11 mouse cellular contexts compared by ENCODE assay signal in genomic region chr5:132509464-132509885, GRCm38 (mm10). TPM values are rescaled to one million over a fixed set of nuclear protein-coding genes. Genes with fewer than 3 reads are reported as not detected.
DNase-seq lines count a peak whose midpoint lies in the region; ATAC-seq lines count a peak whose summit lies in the region.
"Had no signal": no experiment of that assay in that cellular context is flagged by ENCODE, and none has a peak within 500 bp of the region (broad histone marks: within the 10 kb centered on the region; RNA-seq: fewer than 3 reads in every experiment).

No protein-coding gene starts in this region.

- intact Hi-C loops in left cerebral cortex, postnatal 36 days (cut with DNase I): loop anchor here (1.0 kb wide), 1 partner anchor 17 kb away; no protein-coding TSS in a partner anchor

- H3K4me2 ChIP-seq in hindbrain, embryonic 13.5 days: peak overlapping the region; percentile 21; the same call in 1 of the 2 replicates
- H3K4me2 ChIP-seq in hindbrain, embryonic 11.5 days (replicated peaks; ENCODE audit: low read depth, low read length): no peak overlapping the region

- H3K9me3 ChIP-seq in hindbrain, embryonic 13.5 days: no peaks in the 10 kb centered on the region
- H3K9me3 ChIP-seq in hindbrain, embryonic 11.5 days (ENCODE audit: control insufficient read depth, low read length): no peaks in the 10 kb centered on the region

- no peak for DNase-seq in hindbrain, embryonic 11.5 days (ENCODE audit: low spot score)
- peak; percentile 8 for DNase-seq in ES-CJ7 (ENCODE audit: low read depth, low spot score)
- DNase-seq in adrenal gland, postnatal 25 days: peak; percentile 30
- DNase-seq in left cerebral cortex, postnatal 36 days (ENCODE audit: low spot score in 2 of 2): peak; percentile 27 to 29
- DNase-seq in embryo, embryonic 11 days: no peak
- no peak for DNase-seq in gastrocnemius, adult 8-10 months (ENCODE audit: low spot score in 2 of 2)
- DNase-seq: spleen, adult 18-20 months had no signal

- H3K36me3 ChIP-seq in hindbrain, embryonic 13.5 days: no peaks in the 10 kb centered on the region
- no peaks in the 10 kb centered on the region for H3K36me3 ChIP-seq in hindbrain, embryonic 11.5 days (ENCODE audit: control insufficient read depth, insufficient read depth, low read length)

- no peak for ATAC-seq in hindbrain, embryonic 13.5 days (ENCODE audit: low FRiP score)
- ATAC-seq in hindbrain, embryonic 11.5 days (ENCODE audit: low FRiP score): no peak
- ATAC-seq in erythroblast, adult 5-6 weeks (replicated peaks; ENCODE audit: low FRiP score, poor library complexity, severe bottlenecking): no peak
- ATAC-seq: intestine, embryonic 16.5 days had no signal

- H3K4me1 ChIP-seq in hindbrain, embryonic 13.5 days (replicated peaks): peaks cover 30% of the 10 kb centered on the region
- no peaks in the 10 kb centered on the region; the same call in 1 of the 2 replicates for H3K4me1 ChIP-seq in hindbrain, embryonic 11.5 days (replicated peaks; ENCODE audit: control insufficient read depth, insufficient read depth, low read length)

- H3K27ac ChIP-seq in hindbrain, embryonic 13.5 days: no peak overlapping the region
- H3K27ac ChIP-seq in hindbrain, embryonic 11.5 days (ENCODE audit: low read depth, low read length): no peak overlapping the region

- H3K9ac ChIP-seq in hindbrain, embryonic 13.5 days: no peak overlapping the region
- H3K9ac ChIP-seq in hindbrain, embryonic 11.5 days (ENCODE audit: low read depth, low read length): no peak overlapping the region

- no peaks in the 10 kb centered on the region for H3K27me3 ChIP-seq in hindbrain, embryonic 13.5 days
- H3K27me3 ChIP-seq in hindbrain, embryonic 11.5 days (ENCODE audit: control insufficient read depth, insufficient read depth, low read length): no peaks in the 10 kb centered on the region

- 14% methylated on average over 9 of the region's 9 CpGs for WGBS in hindbrain, embryonic 13.5 days
- 26% methylated on average over 9 of the region's 9 CpGs for WGBS in hindbrain, embryonic 11.5 days

- no peak overlapping the region for H3K4me3 ChIP-seq in hindbrain, embryonic 13.5 days
- no peak overlapping the region for H3K4me3 ChIP-seq in hindbrain, embryonic 11.5 days (ENCODE audit: low read depth, low read length)

RNA-seq across cellular contexts. Expression of gene Auts2, which starts 33.7 kb away (rescaled TPM):
- polyA plus RNA-seq in hindbrain, embryonic 13.5 days (2015; fragmentation: Nextera tagmentation; extraction: Ambion mirVana): 78.6 and 89.9 TPM in 2 replicates
- polyA plus RNA-seq in hindbrain, embryonic 11.5 days (2014; fragmentation: Nextera tagmentation; extraction: Ambion mirVana): 49.5 and 70.3 TPM in 2 replicates
- 75.7 and 98.4 TPM in 2 replicates for total RNA-seq in adrenal gland, postnatal 25 days (2021)
- 100 to 1,000 TPM; 100 to 137 TPM for total RNA-seq in left cerebral cortex, postnatal 36 days (2021)
- total RNA-seq in erythroblast, adult 5-6 weeks (2015; ENCODE audit: low replicate concordance): 0.63 and 1.2 TPM in 2 replicates
- 0.34 and 4.9 TPM in 2 replicates for total RNA-seq in erythroblast, adult 5-6 weeks (2017; ENCODE audit: low replicate concordance)
- 10 to 100 TPM in 2 of 4 experiments, 1 to 10 TPM in 2; 7.6 to 18.8 (median 12.4) TPM for total RNA-seq in gastrocnemius, adult 8-10 months (2022)
- total RNA-seq: MEL had no signal

Comparison
In these comparisons a context has a peak if more than half of its experiments do, and no peak if none do; other contexts are left out.
1. DNase-seq: peak in ES-CJ7 (single experiment), adrenal gland, postnatal 25 days (single experiment) and left cerebral cortex, postnatal 36 days (2 of 2); none in hindbrain, embryonic 11.5 days (single experiment), embryo, embryonic 11 days (single experiment) and gastrocnemius, adult 8-10 months (0 of 2).